Mouse (Mus musculus): ENCODE results near the gene Bnip3. TPM values are rescaled to one million over a fixed set of nuclear protein-coding genes. Genes with fewer than 3 reads are reported as not detected.

The Bnip3 gene
- total RNA-seq (2017): 27.8 and 34.5 TPM in 2 replicates

- ATAC-seq (replicated peaks in 1 of 2; ENCODE audit: insufficient read depth in 1 of 2, low FRiP score in 2 of 2, low TSS enrichment in 1 of 2, low read depth in 1 of 2, poor library complexity in 2 of 2, severe bottlenecking in 2 of 2): peak; percentile 96 to 98
These were observed at the start of gene Bnip3 for GRCm38 (mm10) chr7:138909277-138910192. TSS of gene Bnip3 (minus strand) at chr7:138909519.

GRCm38 (mm10) chr7:138957106-138957505 is 47.8 kb upstream of the Bnip3 start:
- no peak for ATAC-seq (replicated peaks in 1 of 2; ENCODE audit: insufficient read depth in 1 of 2, low FRiP score in 2 of 2, low TSS enrichment in 1 of 2, low read depth in 1 of 2, poor library complexity in 2 of 2, severe bottlenecking in 2 of 2)

- ATAC-seq (replicated peaks in 1 of 2; ENCODE audit: insufficient read depth in 1 of 2, low FRiP score in 2 of 2, low TSS enrichment in 1 of 2, low read depth in 1 of 2, poor library complexity in 2 of 2, severe bottlenecking in 2 of 2): no peak
These were observed 46.5 kb upstream of the Bnip3 start for GRCm38 (mm10) chr7:138955787-138956186.

GRCm38 (mm10) chr7:138948309-138948708 is 39.0 kb upstream of the Bnip3 start:
- ATAC-seq (replicated peaks in 1 of 2; ENCODE audit: insufficient read depth in 1 of 2, low FRiP score in 2 of 2, low TSS enrichment in 1 of 2, low read depth in 1 of 2, poor library complexity in 2 of 2, severe bottlenecking in 2 of 2): no peak

GRCm38 (mm10) chr7:138947741-138948140 is 38.4 kb upstream of the Bnip3 start:
- no peak for ATAC-seq (replicated peaks in 1 of 2; ENCODE audit: insufficient read depth in 1 of 2, low FRiP score in 2 of 2, low TSS enrichment in 1 of 2, low read depth in 1 of 2, poor library complexity in 2 of 2, severe bottlenecking in 2 of 2)

- ATAC-seq (replicated peaks in 1 of 2; ENCODE audit: insufficient read depth in 1 of 2, low FRiP score in 2 of 2, low TSS enrichment in 1 of 2, low read depth in 1 of 2, poor library complexity in 2 of 2, severe bottlenecking in 2 of 2): no peak
These were observed 36.3 kb upstream of the Bnip3 start for GRCm38 (mm10) chr7:138945668-138946067.

GRCm38 (mm10) chr7:138942301-138942700 is 33.0 kb upstream of the Bnip3 start:
- ATAC-seq (replicated peaks in 1 of 2; ENCODE audit: insufficient read depth in 1 of 2, low FRiP score in 2 of 2, low TSS enrichment in 1 of 2, low read depth in 1 of 2, poor library complexity in 2 of 2, severe bottlenecking in 2 of 2): no peak

- no peak for ATAC-seq (replicated peaks in 1 of 2; ENCODE audit: insufficient read depth in 1 of 2, low FRiP score in 2 of 2, low TSS enrichment in 1 of 2, low read depth in 1 of 2, poor library complexity in 2 of 2, severe bottlenecking in 2 of 2)
These were observed 32.3 kb upstream of the Bnip3 start for GRCm38 (mm10) chr7:138941571-138941970.

GRCm38 (mm10) chr7:138940612-138941461 is 31.5 kb upstream of the Bnip3 start, which contains the start of gene Jakmip3:
TSS of gene Jakmip3 (plus strand) at chr7:138940730.
- ATAC-seq (replicated peaks in 1 of 2; ENCODE audit: insufficient read depth in 1 of 2, low FRiP score in 2 of 2, low TSS enrichment in 1 of 2, low read depth in 1 of 2, poor library complexity in 2 of 2, severe bottlenecking in 2 of 2): no peak

- 0 out of 4 replicates have a peak, but pooled peaks of 1 of the 2 experiments have one; percentile 30 for ATAC-seq (replicated peaks in 1 of 2; ENCODE audit: insufficient read depth in 1 of 2, low FRiP score in 2 of 2, low TSS enrichment in 1 of 2, low read depth in 1 of 2, poor library complexity in 2 of 2, severe bottlenecking in 2 of 2)
These were observed 30.9 kb upstream of the Bnip3 start for GRCm38 (mm10) chr7:138940256-138940611.

- ATAC-seq (replicated peaks in 1 of 2; ENCODE audit: insufficient read depth in 1 of 2, low FRiP score in 2 of 2, low TSS enrichment in 1 of 2, low read depth in 1 of 2, poor library complexity in 2 of 2, severe bottlenecking in 2 of 2): no peak
These were observed 29.7 kb upstream of the Bnip3 start for GRCm38 (mm10) chr7:138938991-138939390.

- ATAC-seq (replicated peaks in 1 of 2; ENCODE audit: insufficient read depth in 1 of 2, low FRiP score in 2 of 2, low TSS enrichment in 1 of 2, low read depth in 1 of 2, poor library complexity in 2 of 2, severe bottlenecking in 2 of 2): no peak
These were observed 25.2 kb upstream of the Bnip3 start for GRCm38 (mm10) chr7:138934523-138934922.

- ATAC-seq (replicated peaks in 1 of 2; ENCODE audit: insufficient read depth in 1 of 2, low FRiP score in 2 of 2, low TSS enrichment in 1 of 2, low read depth in 1 of 2, poor library complexity in 2 of 2, severe bottlenecking in 2 of 2): no peak
These were observed 19.1 kb upstream of the Bnip3 start for GRCm38 (mm10) chr7:138928456-138928855.

- peak in 1 of 2 experiments; percentile 40; a peak in 2 of 4 replicates for ATAC-seq (replicated peaks in 1 of 2; ENCODE audit: insufficient read depth in 1 of 2, low FRiP score in 2 of 2, low TSS enrichment in 1 of 2, low read depth in 1 of 2, poor library complexity in 2 of 2, severe bottlenecking in 2 of 2)
These were observed 14.6 kb upstream of the Bnip3 start for GRCm38 (mm10) chr7:138923756-138924425.

GRCm38 (mm10) chr7:138921611-138922010 is 12.3 kb upstream of the Bnip3 start:
- no peak for ATAC-seq (replicated peaks in 1 of 2; ENCODE audit: insufficient read depth in 1 of 2, low FRiP score in 2 of 2, low TSS enrichment in 1 of 2, low read depth in 1 of 2, poor library complexity in 2 of 2, severe bottlenecking in 2 of 2)

GRCm38 (mm10) chr7:138919156-138919944 is 10.0 kb upstream of the Bnip3 start:
- ATAC-seq (replicated peaks in 1 of 2; ENCODE audit: insufficient read depth in 1 of 2, low FRiP score in 2 of 2, low TSS enrichment in 1 of 2, low read depth in 1 of 2, poor library complexity in 2 of 2, severe bottlenecking in 2 of 2): peak; percentile 89

- no peak for ATAC-seq (replicated peaks in 1 of 2; ENCODE audit: insufficient read depth in 1 of 2, low FRiP score in 2 of 2, low TSS enrichment in 1 of 2, low read depth in 1 of 2, poor library complexity in 2 of 2, severe bottlenecking in 2 of 2)
These were observed 4.3 kb upstream of the Bnip3 start for GRCm38 (mm10) chr7:138913616-138914015.

Data from hematopoietic stem cell, adult 5-6 weeks (primary cell).